Mouse (Mus musculus) liver, adult 2 months (tissue): ENCODE data around the gene Rab4b.

Source experiments
- CTCF ChIP-seq: fragments of 200-500 bp; IDR thresholded peaks from 2 replicates; pipeline ENCODE4 v1.5.1; 2011; ENCODE audit warnings: low read depth, low read length, control low read depth
- POLR2A ChIP-seq: fragments of 200-500 bp; IDR thresholded peaks from 2 replicates; pipeline ENCODE4 v1.6.1; 2011; ENCODE audit warnings: low read length, control low read depth; ENCODE audit not compliant: insufficient read depth; ENCODE audit errors: extremely low read depth

DNA sequence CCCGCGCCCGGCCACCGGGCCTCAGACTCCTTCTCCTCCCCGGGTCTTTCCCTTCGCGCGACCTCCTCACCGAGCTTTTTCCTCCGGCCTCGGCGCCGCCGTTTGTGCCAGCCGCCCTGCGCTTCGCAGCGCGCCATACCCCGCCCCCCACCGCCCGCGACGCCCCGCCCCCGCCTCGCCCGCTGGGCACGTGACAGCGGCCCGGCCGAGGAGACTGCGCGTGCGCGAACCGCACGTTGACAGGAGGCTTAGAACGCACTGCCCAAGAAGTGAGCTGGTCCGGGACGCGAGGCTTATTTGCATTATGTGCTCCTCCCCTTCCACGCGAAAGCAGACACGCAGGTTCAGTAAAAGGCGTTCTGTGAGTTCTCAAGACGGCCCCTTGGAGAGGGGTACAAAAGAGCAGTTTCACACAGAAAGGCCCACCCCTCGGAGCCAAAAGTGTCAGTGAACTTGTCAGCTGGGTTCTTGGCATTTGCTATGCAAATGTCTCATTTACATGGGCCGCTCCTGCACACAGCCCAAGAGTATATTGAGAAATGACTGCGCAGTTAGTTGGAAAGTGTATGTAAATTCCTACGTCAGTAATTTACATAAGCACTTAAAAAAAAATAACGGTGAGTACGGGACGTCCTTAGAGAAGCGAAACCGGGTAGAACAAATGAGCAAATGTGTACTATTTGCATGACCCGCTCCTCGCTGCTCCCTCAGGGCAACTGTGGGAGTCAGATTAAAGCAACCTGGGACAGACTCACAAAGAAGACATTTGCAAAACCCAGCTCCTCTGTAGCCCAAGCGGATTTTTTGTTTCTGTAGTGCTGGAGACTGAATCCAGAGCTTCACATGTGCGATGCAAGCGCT, 11.9 kb downstream of the Rab4b start, which contains the start of gene Egln2:
- no peak for TF ChIP-seq CTCF
- 0 out of 2 replicates have a peak, but pooled peaks have one; percentile 54 for TF ChIP-seq POLR2A
